Mouse (Mus musculus) Patski (cell line): ENCODE results near the gene Ecm1. TPM values are rescaled to one million over a fixed set of nuclear protein-coding genes. Genes with fewer than 3 reads are reported as not detected.
A peak's percentile ranks its signal among the peaks of the same experiment; 100 is the strongest.
"Not testable (repeated sequence)": the region's sequence is repeated elsewhere in the genome, so short reads cannot be mapped to it uniquely, and the experiment has no call there.

Source experiments
- ATAC-seq: fragments of 100-300 bp; one replicate; pipeline ENCODE4 v1.8.0; 2021
- CTCF ChIA-PET: fragments of 350-600 bp; sonication (Branson Sonifier 250); formaldehyde crosslinking; loops from one replicate; lab custom pipeline; 2022; ENCODE audit warnings: inconsistent platforms; lab: Charles Lee
- POLR2A ChIA-PET: fragments of 350-600 bp; sonication (Branson Sonifier 250); formaldehyde crosslinking; loops from one replicate; lab custom pipeline; 2022; ENCODE audit warnings: antibody characterized with exemption, inconsistent platforms; lab: Charles Lee
- DNase-seq: peaks from one replicate; pipeline ENCODE4 v3.0.0-alpha.2; 2011; ENCODE audit warnings: low read depth, low spot score
- H3K27me3 ChIP-seq: fragments of 371-371 bp; one replicate; pipeline ENCODE4 v1.5.1; 2021
- CTCF ChIP-seq: fragments of 100-300 bp; IDR thresholded peaks from one replicate; pipeline ENCODE4 v1.5.1; 2021
- in situ Hi-C: fragments of 300-500 bp; cut with MboI; formaldehyde crosslinking; loops from 3 replicates; pipeline ENCODE4 v1.11.1; 2018; ENCODE audit warnings: low pct_unique_long_range_greater_than_20kb, mixed read lengths
- polyA plus RNA-seq: library from polyadenylated mRNA; unstranded; gene quantifications from one replicate; pipeline ENCODE4 v1.2.3, GENCODE M21; 2021

The Ecm1 gene
- polyA plus RNA-seq, 1 experiment from 2014 or later = 64.9 TPM

GRCm38 (mm10) chr3:95694808-95695703, 44.3 kb downstream of the Ecm1 start:
- CTCF ChIA-PET = interaction anchor here (0.8 to 4.1 kb wide), 6 partner anchors 14 to 211 kb away, joined by 3 to 20 read pairs (median 3); no protein-coding TSS in a partner anchor
- no peak for TF ChIP-seq CTCF
- in situ Hi-C loops = no loop called here
- H3K27me3 ChIP-seq = no peaks in the 10 kb centered on the region
- POLR2A ChIA-PET = interaction anchor here (0.6 to 2.3 kb wide), 5 partner anchors 9 to 60 kb away, joined by 3 to 6 read pairs (median 4); no protein-coding TSS in a partner anchor
- no peak for ATAC-seq
- DNase-seq = no peak

- ChIA-PET POLR2A (interaction anchor here (1.3 kb wide), 1 partner anchor 17 kb away, joined by 3 read pairs; no protein-coding TSS in a partner anchor), CTCF (interaction anchor here (1.3 to 4.1 kb wide), 3 partner anchors 18 to 212 kb away, joined by 3 to 20 read pairs (median 4); no protein-coding TSS in a partner anchor)
- no peak for ATAC-seq
- no peak for DNase-seq
- H3K27me3 ChIP-seq = no peaks in the 10 kb centered on the region
- TF ChIP-seq CTCF = no peak
- in situ Hi-C loops = no loop called here
Observed at GRCm38 (mm10) chr3:95693821-95694807, 45.3 kb downstream of the Ecm1 start.

GRCm38 (mm10) chr3:95692677-95693076, 46.7 kb downstream of the Ecm1 start:
- H3K27me3 ChIP-seq = no peaks in the 10 kb centered on the region
- ATAC-seq (no peak), DNase-seq (no peak)
- POLR2A ChIA-PET = interaction anchor here (0.9 to 1.0 kb wide), 3 partner anchors 17 to 60 kb away, joined by 3 to 8 read pairs (median 3); no protein-coding TSS in a partner anchor
- CTCF ChIA-PET = interaction anchor here (1.0 kb wide), 1 partner anchor 17 kb away, joined by 5 read pairs; no protein-coding TSS in a partner anchor
- in situ Hi-C loops = no loop called here
- no peak for TF ChIP-seq CTCF

GRCm38 (mm10) chr3:95690552-95690951, 48.8 kb downstream of the Ecm1 start:
- in situ Hi-C loops, DNase-seq: not testable (repeated sequence)

GRCm38 (mm10) chr3:95689940-95690339, 49.4 kb downstream of the Ecm1 start:
- ChIA-PET CTCF (interaction anchor here (1.1 to 6.0 kb wide), 4 partner anchors 10 to 92 kb away, joined by 3 to 58 read pairs (median 13); no protein-coding TSS in a partner anchor), POLR2A (no interaction called here)
- no peak for TF ChIP-seq CTCF
- H3K27me3 ChIP-seq = no peaks in the 10 kb centered on the region
- ATAC-seq (no peak), DNase-seq (no peak)
- in situ Hi-C loops = no loop called here

More at GRCm38 (mm10) chr3:95690552-95690951, 48.8 kb downstream of the Ecm1 start:
- ATAC-seq, POLR2A ChIA-PET, H3K27me3 ChIP-seq: not testable (repeated sequence)
- CTCF ChIA-PET = interaction anchor here (1.1 to 3.8 kb wide), 3 partner anchors 9 to 92 kb away, joined by 3 to 23 read pairs (median 3); no protein-coding TSS in a partner anchor

GRCm38 (mm10) chr3:95689171-95689915, 50.0 kb downstream of the Ecm1 start:
- ChIA-PET POLR2A (interaction anchor here (1.1 to 2.3 kb wide), 4 partner anchors 10 to 61 kb away, joined by 3 to 8 read pairs (median 3); no protein-coding TSS in a partner anchor), CTCF (interaction anchor here (1.1 to 6.0 kb wide), 4 partner anchors 11 to 93 kb away, joined by 3 to 58 read pairs (median 13); no protein-coding TSS in a partner anchor)
- in situ Hi-C loops = no loop called here
- no peak for TF ChIP-seq CTCF
- DNase-seq = no peak
- no peaks in the 10 kb centered on the region for H3K27me3 ChIP-seq
- no peak for ATAC-seq

GRCm38 (mm10) chr3:95687524-95688421, 51.6 kb downstream of the Ecm1 start, which contains the start of gene Adamtsl4:
TSS of gene Adamtsl4 (minus strand) at chr3:95687917.
- no peak for TF ChIP-seq CTCF
- DNase-seq (peak; percentile 99), ATAC-seq (peak; percentile 83)
- CTCF ChIA-PET = interaction anchor here (0.8 to 6.0 kb wide), 6 partner anchors 11 to 219 kb away, joined by 3 to 58 read pairs (median 8); no protein-coding TSS in a partner anchor
- in situ Hi-C loops = no loop called here
- no peaks in the 10 kb centered on the region for H3K27me3 ChIP-seq
- POLR2A ChIA-PET = interaction anchor here (0.6 to 3.5 kb wide), 16 partner anchors 9 to 174 kb away, joined by 3 to 20 read pairs (median 3); partner anchors contain the start of gene Mcl1

- peak; percentile 4 for ATAC-seq
- CTCF ChIA-PET = interaction anchor here (1.0 to 6.0 kb wide), 5 partner anchors 10 to 54 kb away, joined by 4 to 58 read pairs (median 11); no protein-coding TSS in a partner anchor
- in situ Hi-C loops = no loop called here
Observed at GRCm38 (mm10) chr3:95687168-95687523, 52.2 kb downstream of the Ecm1 start.

More at GRCm38 (mm10) chr3:95687168-95687523, 52.2 kb downstream of the Ecm1 start:
- no peak for DNase-seq
- H3K27me3 ChIP-seq = no peaks in the 10 kb centered on the region
- POLR2A ChIA-PET = interaction anchor here (0.5 to 3.5 kb wide), 13 partner anchors 11 to 175 kb away, joined by 3 to 20 read pairs (median 3); partner anchors contain the start of gene Mcl1
- TF ChIP-seq CTCF = no peak
